Mouse (Mus musculus): ENCODE measurements around the gene Trappc11. TPM values are rescaled to one million over a fixed set of nuclear protein-coding genes. Genes with fewer than 3 reads are reported as not detected.
"Not testable (repeated sequence)": the region's sequence is repeated elsewhere in the genome, so short reads cannot be mapped to it uniquely, and the experiment has no call there.

Trappc11 gene
- polyA plus RNA-seq, 1 experiment from 2014 or later, result 23.9 TPM

DNA sequence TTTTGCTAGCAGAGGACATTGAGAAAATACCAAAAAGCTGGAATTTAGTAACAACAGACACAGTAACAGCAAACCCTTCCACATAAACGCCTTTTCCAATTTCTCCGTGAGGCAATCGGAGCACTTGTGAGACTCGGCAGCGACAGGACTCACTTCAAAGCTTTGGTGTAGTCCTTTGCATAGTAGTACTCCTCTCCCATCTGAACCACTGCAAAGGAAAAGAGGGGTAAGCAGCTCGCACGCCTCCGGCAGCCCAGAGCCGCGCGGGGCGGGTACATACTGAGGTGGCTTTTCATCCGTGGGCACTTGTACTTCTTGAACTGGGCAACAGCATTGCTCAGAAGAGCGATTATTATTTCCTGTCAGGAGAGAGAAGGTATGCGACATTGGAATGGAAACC, 19.7 kb downstream of the Trappc11 start:
- 97% methylated on average over 15 of the region's 15 CpGs for WGBS (ENCODE audit: missing documents)
- H3K27ac ChIP-seq, result no peak overlapping the region
- peaks cover 84% of the 10 kb centered on the region for H3K36me3 ChIP-seq (ENCODE audit: inconsistent target)
- H3K79me2 ChIP-seq (ENCODE audit: inconsistent target), result no peaks in the 10 kb centered on the region
- H3K4me3 ChIP-seq (ENCODE audit: inconsistent target), result no peak overlapping the region

DNA sequence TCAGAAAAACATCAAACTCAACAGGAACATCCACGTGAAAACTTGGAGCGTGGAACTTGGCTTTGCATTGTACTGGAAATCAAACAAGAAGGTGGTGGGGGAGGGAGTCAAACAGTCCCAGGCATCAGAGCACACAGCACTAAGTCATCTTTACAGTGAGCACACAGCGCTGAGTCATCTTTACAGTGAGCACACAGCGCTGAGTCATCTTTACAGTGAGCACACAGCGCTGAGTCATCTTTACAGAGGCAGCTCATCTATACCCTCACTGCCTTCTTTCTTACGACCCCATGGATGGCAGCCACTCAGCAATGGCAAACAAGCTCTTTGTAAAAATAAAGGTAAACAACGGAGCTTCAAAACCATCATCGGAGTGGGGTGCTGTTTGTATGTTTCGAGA, 22.3 kb downstream of the Trappc11 start:
- H3K36me3 ChIP-seq (ENCODE audit: inconsistent target), result peaks cover 89% of the 10 kb centered on the region
- no peak overlapping the region for H3K4me3 ChIP-seq (ENCODE audit: inconsistent target)
- 91% methylated on average over 9 of the region's 9 CpGs for WGBS (ENCODE audit: missing documents)
- no peaks in the 10 kb centered on the region for H3K79me2 ChIP-seq (ENCODE audit: inconsistent target)
- H3K27ac ChIP-seq, result no peak overlapping the region

DNA sequence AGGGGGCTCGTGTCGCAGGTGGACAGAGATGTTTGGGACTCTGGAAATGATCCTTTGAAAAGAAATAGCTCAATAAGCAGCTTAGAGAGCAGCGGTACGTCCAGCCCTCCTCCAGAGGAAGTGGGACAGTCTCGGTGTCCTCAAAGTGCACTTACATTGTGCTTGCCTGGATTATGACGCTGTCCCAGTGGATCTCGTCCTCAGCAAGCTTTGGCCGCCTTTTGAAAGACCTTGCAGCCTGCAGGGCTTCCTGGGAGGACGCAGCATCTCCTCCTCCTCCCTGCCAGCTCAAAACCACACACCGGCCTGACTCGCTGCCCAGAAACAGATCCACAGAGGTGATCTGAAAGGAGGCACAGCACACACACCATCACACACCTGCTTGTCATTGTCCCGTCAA, 27.8 kb downstream of the Trappc11 start:
- Histone ChIP-seq H3K4me3 (ENCODE audit: inconsistent target) (no peak overlapping the region), H3K79me2 (ENCODE audit: inconsistent target) (no peaks in the 10 kb centered on the region), H3K27ac (no peak overlapping the region), H3K36me3 (ENCODE audit: inconsistent target) (peaks cover 97% of the 10 kb centered on the region)
- 94% methylated on average over 12 of the region's 12 CpGs for WGBS (ENCODE audit: missing documents)

DNA sequence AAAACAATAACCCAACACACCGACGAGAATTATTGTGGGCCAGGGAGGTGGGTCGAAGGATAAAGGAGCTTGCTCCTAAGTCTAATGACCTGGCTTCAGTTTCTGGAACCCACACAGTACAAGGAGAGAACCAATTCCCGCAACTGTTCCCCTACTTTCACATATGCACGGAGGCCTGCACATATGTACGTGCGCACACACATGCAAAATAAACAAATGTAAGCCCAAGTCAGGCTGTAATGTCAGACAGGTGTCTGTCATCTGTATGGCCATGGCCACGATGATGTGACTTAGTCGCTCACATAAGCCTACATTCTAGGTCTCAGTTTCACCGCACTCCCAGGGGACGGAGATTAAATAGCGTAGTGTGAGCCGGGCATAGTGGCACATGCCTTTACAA, 30.7 kb downstream of the Trappc11 start:
- no peaks in the 10 kb centered on the region for H3K79me2 ChIP-seq (ENCODE audit: inconsistent target)
- WGBS (ENCODE audit: missing documents), result 97% methylated on average over 13 of the region's 13 CpGs

DNA sequence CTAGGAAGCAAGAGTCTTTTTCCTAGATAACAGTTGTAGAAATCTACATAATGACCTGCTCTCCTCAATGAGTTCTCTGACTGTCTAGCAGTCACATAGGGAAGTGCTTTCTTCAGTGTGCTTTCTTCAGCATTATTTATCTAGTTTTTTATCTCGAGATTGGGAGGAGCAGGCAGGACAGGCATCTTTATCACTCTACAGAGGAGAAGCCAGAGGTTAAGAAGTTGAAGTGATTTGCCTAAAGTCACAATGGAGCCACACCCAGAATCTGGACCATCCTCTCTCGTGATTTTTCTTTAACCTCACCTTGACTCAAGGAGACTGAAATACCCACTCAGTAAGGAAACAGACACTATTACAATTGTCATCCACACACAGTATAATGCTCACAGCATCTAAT, 31.3 kb downstream of the Trappc11 start:
- no peaks in the 10 kb centered on the region for H3K79me2 ChIP-seq (ENCODE audit: inconsistent target)
- H3K36me3 ChIP-seq (ENCODE audit: inconsistent target), result peaks cover 93% of the 10 kb centered on the region
- WGBS (ENCODE audit: missing documents), result 94% methylated on average over 2 of the region's 2 CpGs
- no peak overlapping the region for H3K27ac ChIP-seq
- H3K4me3 ChIP-seq (ENCODE audit: inconsistent target), result no peak overlapping the region

More for the DNA sequence above, 30.7 kb downstream of the Trappc11 start:
- Histone ChIP-seq H3K36me3 (ENCODE audit: inconsistent target) (peaks cover 93% of the 10 kb centered on the region), H3K27ac (no peak overlapping the region), H3K4me3 (ENCODE audit: inconsistent target) (no peak overlapping the region)

DNA sequence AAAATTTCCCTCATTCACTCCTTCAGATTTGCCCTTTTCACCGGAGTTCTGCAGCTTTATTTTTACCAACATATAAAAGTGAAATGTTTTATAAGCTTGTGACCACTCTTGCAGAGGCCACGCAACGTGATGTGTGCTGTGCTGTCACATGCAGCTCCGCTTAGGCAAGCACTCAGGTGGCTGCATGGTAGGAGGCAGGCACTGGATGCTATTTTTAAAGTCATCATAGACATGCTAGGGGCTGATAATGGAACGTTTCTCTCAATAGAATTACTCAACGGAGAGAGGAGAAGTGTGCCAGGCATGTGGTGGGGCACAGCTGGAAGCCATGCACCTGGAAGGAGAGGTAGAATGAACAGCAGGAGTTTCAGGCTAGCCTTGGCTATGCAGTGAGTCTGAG, 37.8 kb downstream of the Trappc11 start:
- H3K36me3 ChIP-seq (ENCODE audit: inconsistent target), result peaks cover 78% of the 10 kb centered on the region
- H3K4me3 ChIP-seq (ENCODE audit: inconsistent target), result no peak overlapping the region
- H3K27ac ChIP-seq, result no peak overlapping the region
- no peaks in the 10 kb centered on the region for H3K79me2 ChIP-seq (ENCODE audit: inconsistent target)
- WGBS (ENCODE audit: missing documents), result 96% methylated on average over 6 of the region's 6 CpGs

DNA sequence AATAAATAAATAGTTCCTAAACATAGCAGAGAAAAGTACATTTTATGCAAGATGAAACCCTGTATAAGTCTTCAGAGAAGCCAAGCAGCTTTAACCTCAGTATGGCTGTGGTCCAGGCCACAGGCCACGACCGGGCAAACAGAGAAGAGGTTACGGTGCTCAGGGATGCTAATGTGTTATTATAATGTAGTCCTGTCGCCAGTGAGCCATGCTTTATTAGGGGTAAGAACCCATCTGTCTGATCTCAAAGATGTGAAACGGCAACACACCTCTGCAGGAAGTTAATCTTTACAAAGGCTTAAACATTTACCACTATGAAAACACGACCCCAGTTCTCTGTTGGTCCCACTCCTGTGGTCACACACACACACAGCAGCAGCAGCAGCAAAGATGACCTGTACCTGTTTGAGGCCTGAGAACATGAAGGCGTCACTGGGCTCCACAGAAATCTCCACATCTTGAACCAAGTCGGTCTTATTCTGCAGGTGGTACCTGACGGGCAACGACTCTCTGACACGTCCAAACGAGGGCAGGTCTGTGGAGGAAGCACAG, 38.6 kb downstream of the Trappc11 start:
- 88% methylated on average over 12 of the region's 12 CpGs for WGBS (ENCODE audit: missing documents)
- H3K4me3 ChIP-seq (ENCODE audit: inconsistent target), result no peak overlapping the region
- H3K36me3 ChIP-seq (ENCODE audit: inconsistent target), result peaks cover 77% of the 10 kb centered on the region
- no peaks in the 10 kb centered on the region for H3K79me2 ChIP-seq (ENCODE audit: inconsistent target)
- no peak overlapping the region for H3K27ac ChIP-seq

DNA sequence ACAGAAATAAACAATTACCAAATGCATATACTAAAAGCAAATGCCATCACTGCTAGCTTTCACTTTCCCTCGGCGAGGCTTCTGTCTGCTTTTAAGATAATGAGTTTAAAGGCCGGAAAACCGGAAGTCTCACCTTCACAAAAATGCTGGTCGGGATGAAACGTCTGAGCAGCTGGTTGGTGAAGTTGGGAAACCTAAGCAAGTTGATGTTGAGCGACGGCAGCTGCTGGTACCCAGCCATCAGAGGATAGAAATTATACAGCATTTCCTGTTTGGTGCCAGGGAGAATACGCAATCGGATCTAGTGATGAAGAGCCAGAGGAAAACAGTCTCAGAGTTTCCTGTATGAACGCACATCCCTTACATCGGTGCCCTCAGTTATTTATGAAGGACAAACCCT, 40.2 kb downstream of the Trappc11 start:
- WGBS (ENCODE audit: missing documents), result 96% methylated on average over 12 of the region's 12 CpGs
- Histone ChIP-seq H3K4me3 (ENCODE audit: inconsistent target) (no peak overlapping the region), H3K79me2 (ENCODE audit: inconsistent target) (no peaks in the 10 kb centered on the region), H3K36me3 (ENCODE audit: inconsistent target) (peaks cover 74% of the 10 kb centered on the region), H3K27ac (no peak overlapping the region)

DNA sequence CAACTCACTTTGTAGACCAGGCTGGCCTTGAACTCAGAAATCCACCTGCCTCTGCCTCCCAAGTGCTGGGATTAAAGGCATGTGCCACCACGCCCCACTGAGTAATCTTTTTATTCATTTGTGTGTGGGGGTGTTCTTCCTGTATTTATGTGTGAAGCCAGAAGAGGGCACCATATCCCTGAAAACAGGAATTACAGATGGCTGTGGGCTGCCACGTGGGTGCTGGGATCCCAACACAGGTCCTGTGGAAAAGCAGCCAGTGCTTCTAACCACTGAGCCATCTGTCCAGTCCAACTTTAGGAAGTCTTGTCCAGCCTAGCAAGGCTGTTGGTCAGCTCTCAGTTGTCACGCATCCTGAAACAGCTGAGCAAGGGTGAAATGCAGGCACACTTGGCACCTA, 46.0 kb downstream of the Trappc11 start:
- Histone ChIP-seq H3K79me2 (ENCODE audit: inconsistent target) (no peaks in the 10 kb centered on the region), H3K27ac (no peak overlapping the region), H3K36me3 (ENCODE audit: inconsistent target) (peaks cover 20% of the 10 kb centered on the region), H3K4me3 (ENCODE audit: inconsistent target) (no peak overlapping the region)
- 88% methylated on average over 3 of the region's 3 CpGs for WGBS (ENCODE audit: missing documents)

DNA sequence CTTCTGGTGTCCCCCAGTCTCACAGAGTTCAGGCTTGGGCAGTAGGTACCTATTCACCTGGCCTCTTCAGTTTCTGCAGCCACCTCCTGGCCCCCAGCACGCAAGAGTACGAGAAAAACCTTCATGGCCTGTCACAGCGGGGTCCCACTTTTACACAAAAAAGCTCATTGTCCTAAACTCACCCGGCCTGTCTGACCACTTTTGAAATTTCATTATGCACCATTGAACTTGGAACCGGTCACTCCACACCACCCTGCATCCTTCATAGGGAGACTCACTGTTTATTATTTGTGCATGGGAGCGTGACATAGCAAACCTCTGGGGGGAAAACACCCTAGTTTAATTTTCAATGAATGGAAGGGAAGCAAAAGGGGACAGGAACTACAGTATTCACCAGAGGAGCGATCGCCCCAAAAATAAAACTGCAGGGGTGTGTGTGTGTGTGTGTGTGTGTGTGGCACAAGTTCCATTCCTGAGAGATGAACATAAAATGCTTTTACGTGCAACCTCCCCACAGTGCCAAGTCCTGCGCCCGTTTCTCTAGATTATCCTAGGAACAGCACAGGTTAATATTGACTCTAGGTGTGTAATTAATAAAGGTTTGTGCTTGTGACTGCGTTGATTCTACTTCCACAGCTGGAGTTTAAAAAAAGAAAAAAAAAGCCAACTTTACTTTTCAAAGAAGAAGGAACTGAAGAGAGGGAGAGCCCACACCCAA, 50.8 kb downstream of the Trappc11 start:
- no peak overlapping the region for H3K4me3 ChIP-seq (ENCODE audit: inconsistent target)
- no peaks in the 10 kb centered on the region for H3K36me3 ChIP-seq (ENCODE audit: inconsistent target)
- WGBS (ENCODE audit: missing documents), result 93% methylated on average over 12 of the region's 12 CpGs
- H3K27ac ChIP-seq, result no peak overlapping the region
- no peaks in the 10 kb centered on the region for H3K79me2 ChIP-seq (ENCODE audit: inconsistent target)

DNA sequence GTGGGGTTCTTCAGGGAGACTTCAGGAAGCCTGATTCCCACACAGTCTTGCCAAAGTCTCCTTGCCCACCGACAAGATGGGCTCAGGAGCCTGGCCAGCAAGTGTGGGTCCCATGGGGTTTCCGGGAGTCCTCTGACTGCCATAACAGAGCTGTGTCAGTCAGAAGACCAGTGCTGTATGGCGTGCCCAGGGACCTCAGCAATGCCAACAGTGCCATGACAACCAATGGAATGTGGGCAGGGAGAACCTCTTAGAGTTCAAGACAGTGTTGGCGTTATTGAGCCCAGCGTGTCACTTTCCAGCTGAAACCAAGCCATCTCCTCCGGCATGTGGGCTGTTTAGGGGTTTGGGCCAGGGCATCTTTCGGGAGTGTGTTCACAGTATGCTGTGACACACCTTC, 53.2 kb downstream of the Trappc11 start:
- no peaks in the 10 kb centered on the region for H3K79me2 ChIP-seq (ENCODE audit: inconsistent target)
- H3K4me3 ChIP-seq (ENCODE audit: inconsistent target), result no peak overlapping the region
- no peaks in the 10 kb centered on the region for H3K36me3 ChIP-seq (ENCODE audit: inconsistent target)
- no peak overlapping the region for H3K27ac ChIP-seq
- 95% methylated on average over 7 of the region's 7 CpGs for WGBS (ENCODE audit: missing documents)

DNA sequence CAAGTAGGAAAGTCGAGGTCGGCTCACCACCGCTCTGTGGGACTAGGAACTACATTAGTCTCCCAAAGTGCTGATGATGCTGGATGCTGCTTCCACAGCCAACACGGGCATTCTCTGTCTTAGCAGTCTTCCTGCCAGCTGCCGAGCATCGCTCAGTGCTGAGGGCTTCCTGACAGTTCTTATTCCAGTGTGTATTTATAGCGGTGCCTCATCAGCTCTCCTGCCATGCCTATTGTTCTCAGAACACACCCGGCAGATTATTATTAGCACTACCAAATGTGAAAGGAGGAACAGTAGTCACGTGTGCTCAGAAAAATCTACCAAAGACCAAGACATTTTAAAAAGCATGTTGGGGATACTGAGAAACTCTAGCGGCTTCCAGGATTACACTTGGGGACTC, 71.6 kb downstream of the Trappc11 start:
- no peaks in the 10 kb centered on the region for H3K79me2 ChIP-seq (ENCODE audit: inconsistent target)
- no peaks in the 10 kb centered on the region for H3K36me3 ChIP-seq (ENCODE audit: inconsistent target)
- no peak overlapping the region for H3K4me3 ChIP-seq (ENCODE audit: inconsistent target)
- WGBS (ENCODE audit: missing documents), result 68% methylated on average over 10 of the region's 10 CpGs
- no peak overlapping the region for H3K27ac ChIP-seq

DNA sequence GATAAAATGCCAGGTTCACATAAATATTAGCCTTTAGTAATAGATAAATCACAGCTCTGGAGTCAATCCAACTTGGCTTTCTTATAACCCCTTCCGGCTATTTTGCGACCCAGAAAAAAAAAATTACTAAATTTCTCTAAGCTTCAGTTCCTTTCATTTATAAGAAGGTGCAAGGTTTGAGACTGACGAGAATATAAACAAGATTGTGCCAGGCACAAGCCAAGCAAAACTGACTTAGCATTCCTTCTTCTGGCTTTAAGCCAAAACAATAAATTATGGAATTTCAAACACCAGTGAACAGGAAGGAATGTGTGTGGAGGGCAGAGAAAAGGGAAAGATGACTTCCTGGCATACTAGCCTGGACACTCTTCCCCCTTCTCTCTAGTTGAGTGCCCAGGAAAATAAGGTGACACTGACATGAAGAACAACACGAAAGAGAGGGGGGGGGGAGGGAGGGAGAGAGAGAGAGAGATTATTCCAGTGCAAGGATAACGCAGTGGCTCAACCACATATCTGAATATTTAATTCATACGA, 74.0 kb downstream of the Trappc11 start:
- Histone ChIP-seq H3K36me3 (ENCODE audit: inconsistent target) (no peaks in the 10 kb centered on the region), H3K4me3 (ENCODE audit: inconsistent target) (no peak overlapping the region), H3K27ac (no peak overlapping the region), H3K79me2 (ENCODE audit: inconsistent target) (no peaks in the 10 kb centered on the region)
- 91% methylated on average over 5 of the region's 6 CpGs for WGBS (ENCODE audit: missing documents)

DNA sequence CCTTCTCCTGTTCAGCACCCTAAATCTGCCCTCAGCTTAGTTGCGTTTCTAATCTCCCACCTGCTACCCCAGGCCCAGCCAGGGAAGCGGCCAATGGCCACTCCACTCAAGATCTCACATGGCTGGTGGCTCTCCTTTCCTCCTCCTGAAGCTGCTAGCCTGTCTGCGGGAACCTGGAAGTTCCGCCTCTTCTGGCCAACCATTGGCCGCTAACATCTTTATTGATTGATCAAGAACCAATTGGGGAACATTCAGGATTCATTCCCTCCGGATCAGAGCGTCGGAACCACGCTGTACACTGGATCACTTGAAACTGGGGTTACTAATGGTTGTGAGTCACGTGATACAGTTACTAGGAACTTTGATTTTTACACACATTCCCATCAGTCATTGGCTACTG, 74.7 kb downstream of the Trappc11 start:
- no peak overlapping the region for H3K27ac ChIP-seq
- no peaks in the 10 kb centered on the region for H3K36me3 ChIP-seq (ENCODE audit: inconsistent target)
- WGBS (ENCODE audit: missing documents), result 85% methylated on average over 10 of the region's 10 CpGs
- no peaks in the 10 kb centered on the region for H3K79me2 ChIP-seq (ENCODE audit: inconsistent target)
- H3K4me3 ChIP-seq (ENCODE audit: inconsistent target), result no peak overlapping the region

DNA sequence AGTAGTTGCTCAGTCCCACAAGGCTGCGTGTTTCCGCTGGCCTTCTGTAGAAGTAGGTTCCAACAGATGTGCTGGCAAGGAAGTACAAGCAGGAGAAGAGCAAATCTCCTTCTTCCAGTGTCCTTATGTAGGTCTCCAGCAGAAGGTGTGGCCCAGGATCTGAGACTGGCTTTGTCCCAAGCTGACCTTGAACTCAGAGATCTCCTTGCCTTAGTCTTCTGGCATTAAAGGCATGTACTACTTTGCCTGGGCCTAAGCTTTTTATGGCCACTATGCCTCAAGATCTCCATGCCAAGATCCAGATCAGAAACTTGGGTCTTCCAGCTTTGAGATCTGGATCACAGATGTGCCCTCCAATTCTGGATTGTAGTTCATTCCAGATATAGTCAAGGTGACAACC, 84.1 kb downstream of the Trappc11 start:
- not testable (repeated sequence) for H3K36me3 ChIP-seq (ENCODE audit: inconsistent target); H3K4me3 ChIP-seq (ENCODE audit: inconsistent target); H3K79me2 ChIP-seq (ENCODE audit: inconsistent target); H3K27ac ChIP-seq
- 93% methylated on average over 2 of the region's 2 CpGs for WGBS (ENCODE audit: missing documents)

Data from macrophage (primary cell).